ENCODE assay signal across 9 mouse cellular contexts in genomic region chr11:94474544-94474910, GRCm38 (mm10). TPM values are rescaled to one million over a fixed set of nuclear protein-coding genes. Genes with fewer than 3 reads are reported as not detected.
DNase-seq lines count a peak whose midpoint lies in the region; ATAC-seq and TF ChIP-seq lines count a peak whose summit lies in the region.
"Had no signal": no experiment of that assay in that cellular context is flagged by ENCODE, and none has a peak within 500 bp of the region (broad histone marks: within the 10 kb centered on the region; RNA-seq: fewer than 3 reads in every experiment).

No protein-coding gene starts in this region.

- H3K4me1 ChIP-seq in cerebellum, adult 2 months (ENCODE audit: control insufficient read depth, insufficient read depth, low read length), result peaks cover 23% of the 10 kb centered on the region
- H3K4me1 ChIP-seq in megakaryocyte, embryonic 14.5 days, result peaks cover 28% of the 10 kb centered on the region
- peaks cover 26% of the 10 kb centered on the region for H3K4me1 ChIP-seq in limb, embryonic 14.5 days (ENCODE audit: control insufficient read depth, insufficient read depth, low read length)
- H3K4me1 ChIP-seq in stomach, embryonic 14.5 days (ENCODE audit: control insufficient read depth, insufficient read depth, low read length), result peaks cover 16% of the 10 kb centered on the region

- H3K27ac ChIP-seq in cerebellum, adult 2 months (ENCODE audit: insufficient read depth, low read length), result no peak overlapping the region
- H3K27ac ChIP-seq in limb, embryonic 14.5 days (replicated peaks; ENCODE audit: low read depth, low read length), result peak overlapping the region; percentile 96; the same call in 1 of the 2 replicates
- H3K27ac ChIP-seq in stomach, embryonic 14.5 days (ENCODE audit: low read length), result no peak overlapping the region

- WGBS in cerebellum, adult 2 months, result 3% methylated on average over 11 of the region's 11 CpGs
- WGBS in limb, embryonic 14.5 days, result under 1% methylated on average over 11 of the region's 11 CpGs
- WGBS in stomach, embryonic 14.5 days, result under 1% methylated on average over 11 of the region's 11 CpGs

- H3K4me3 ChIP-seq in cerebellum, adult 2 months (replicated peaks; ENCODE audit: insufficient read depth, low read depth, low read length), result peak overlapping the region; percentile 79
- H3K4me3 ChIP-seq in megakaryocyte, embryonic 14.5 days (replicated peaks), result peak overlapping the region; percentile 88
- H3K4me3 ChIP-seq in limb, embryonic 14.5 days (replicated peaks; ENCODE audit: low read length), result peak overlapping the region; percentile 96
- peak overlapping the region; percentile 81 for H3K4me3 ChIP-seq in stomach, embryonic 14.5 days (ENCODE audit: low read depth, low read length)

- H3K27me3 ChIP-seq in cerebellum, adult 2 months (ENCODE audit: control insufficient read depth, insufficient read depth, low read length), result no peaks in the 10 kb centered on the region; the same call in 1 of the 2 replicates
- peaks cover 98% of the 10 kb centered on the region for H3K27me3 ChIP-seq in megakaryocyte, embryonic 14.5 days (replicated peaks)
- no peaks in the 10 kb centered on the region for H3K27me3 ChIP-seq in limb, embryonic 14.5 days (ENCODE audit: control insufficient read depth, insufficient read depth, low read length)
- H3K27me3 ChIP-seq in stomach, embryonic 14.5 days (ENCODE audit: control insufficient read depth, insufficient read depth, low read length), result peaks cover 6% of the 10 kb centered on the region; the same call in 1 of the 2 replicates

- no peaks in the 10 kb centered on the region for H3K36me3 ChIP-seq in megakaryocyte, embryonic 14.5 days (replicated peaks; ENCODE audit: low read length)
- no peaks in the 10 kb centered on the region for H3K36me3 ChIP-seq in limb, embryonic 14.5 days (ENCODE audit: control insufficient read depth, insufficient read depth, low read length)
- H3K36me3 ChIP-seq in stomach, embryonic 14.5 days (ENCODE audit: control insufficient read depth, insufficient read depth, low read length), result no peaks in the 10 kb centered on the region

- H3K9me3 ChIP-seq in megakaryocyte, embryonic 14.5 days, result no peaks in the 10 kb centered on the region
- no peaks in the 10 kb centered on the region for H3K9me3 ChIP-seq in limb, embryonic 14.5 days (ENCODE audit: control insufficient read depth, low read length)
- no peaks in the 10 kb centered on the region for H3K9me3 ChIP-seq in stomach, embryonic 14.5 days (ENCODE audit: control insufficient read depth, low read depth, low read length)

- H3K9ac ChIP-seq in limb, embryonic 14.5 days (ENCODE audit: low read depth, low read length, severe bottlenecking), result peak overlapping the region; percentile 95; the same call in 1 of the 2 replicates
- no peak overlapping the region for H3K9ac ChIP-seq in stomach, embryonic 14.5 days (replicated peaks; ENCODE audit: low read depth, low read length)

- no peak for ATAC-seq in megakaryocyte, adult 5-6 weeks (ENCODE audit: poor library complexity, severe bottlenecking)
- ATAC-seq in limb, embryonic 14.5 days (ENCODE audit: low FRiP score, low read depth), result no peak
- ATAC-seq in stomach, embryonic 14.5 days (ENCODE audit: insufficient number of reproducible peaks, insufficient read depth, low FRiP score, low read depth), result no peak; the same call in 1 of the 2 replicates
- no peak for ATAC-seq in cerebellum, adult (ENCODE audit: insufficient number of reproducible peaks, low FRiP score, low TSS enrichment)

- no peak for TF ChIP-seq POLR2A in cerebellum, adult 2 months (IDR thresholded peaks at IDR 0.05; ENCODE audit: borderline replicate concordance, insufficient read depth, low read length)
- no peak for TF ChIP-seq POLR2A in limb, embryonic 14.5 days (IDR thresholded peaks at IDR 0.05; ENCODE audit: borderline replicate concordance, extremely low read depth, insufficient read depth, insufficient read length)

- DNase-seq in cerebellum, adult 2 months, result no peak
- DNase-seq in cerebellum, adult 9-11 months, result no peak
- no peak for DNase-seq in limb, embryonic 14.5 days (ENCODE audit: low spot score)
- no peak for DNase-seq in spleen, adult 12 weeks (ENCODE audit: low spot score)

- peak overlapping the region; percentile 64 for H3K4me2 ChIP-seq in limb, embryonic 14.5 days (replicated peaks; ENCODE audit: low read depth, low read length, severe bottlenecking)
- peak overlapping the region; percentile 82 for H3K4me2 ChIP-seq in stomach, embryonic 14.5 days (replicated peaks; ENCODE audit: low read depth, low read length)

- TF ChIP-seq CTCF in cerebellum, adult 2 months (IDR thresholded peaks at IDR 0.05; ENCODE audit: borderline replicate concordance, insufficient read depth, low read depth, low read length), result no peak

RNA-seq across cellular contexts. Expression of gene Cacna1g, which starts 0.5 kb away (rescaled TPM):
- 199 and 248 TPM in 2 replicates for polyA plus RNA-seq in cerebellum, adult 2 months (2012; rRNA removed)
- not detected in 2 replicates for polyA plus RNA-seq in megakaryocyte, embryonic 14.5 days (2012; ENCODE audit: insufficient read depth, low replicate concordance)
- total RNA-seq in megakaryocyte, adult 5-6 weeks (2015), result 0.96 and 0.98 TPM in 2 replicates
- 0.16 TPM in 1 of 2 replicates, not detected in the other for total RNA-seq in megakaryocyte, adult 5-6 weeks (2017)
- polyA plus RNA-seq in limb, embryonic 14.5 days (2012; rRNA removed), result 449 and 693 TPM in 2 replicates
- 49.0 and 59.3 TPM in 2 replicates for polyA plus RNA-seq in limb, embryonic 14.5 days (2014; fragmentation: Nextera tagmentation; extraction: Ambion mirVana)
- 13.5 and 17.6 TPM in 2 replicates for polyA plus RNA-seq in stomach, embryonic 14.5 days (2014; fragmentation: Nextera tagmentation; extraction: Ambion mirVana)

RNA-seq across cellular contexts. Expression of gene Spata20, which starts 11.5 kb away (rescaled TPM):
- 1.5 and 1.9 TPM in 2 replicates for polyA plus RNA-seq in cerebellum, adult 2 months (2012; rRNA removed)
- polyA plus RNA-seq in megakaryocyte, embryonic 14.5 days (2012; ENCODE audit: insufficient read depth, low replicate concordance), result not detected in 2 replicates
- not detected in 2 replicates for total RNA-seq in megakaryocyte, adult 5-6 weeks (2015)
- total RNA-seq in megakaryocyte, adult 5-6 weeks (2017), result not detected in 2 replicates
- 0.16 and 0.29 TPM in 2 replicates for polyA plus RNA-seq in limb, embryonic 14.5 days (2012; rRNA removed)
- polyA plus RNA-seq in limb, embryonic 14.5 days (2014; fragmentation: Nextera tagmentation; extraction: Ambion mirVana), result 0.14 and 0.33 TPM in 2 replicates
- polyA plus RNA-seq in stomach, embryonic 14.5 days (2014; fragmentation: Nextera tagmentation; extraction: Ambion mirVana), result 0.13 and 0.48 TPM in 2 replicates
- total RNA-seq: adrenal gland, adult 8-10 months had no signal

RNA-seq across cellular contexts. Expression of gene Epn3, which starts 25.2 kb away (rescaled TPM):
- 31.1 and 35.9 TPM in 2 replicates for polyA plus RNA-seq in cerebellum, adult 2 months (2012; rRNA removed)
- polyA plus RNA-seq in megakaryocyte, embryonic 14.5 days (2012; ENCODE audit: insufficient read depth, low replicate concordance), result not detected in 2 replicates
- not detected in 2 replicates for total RNA-seq in megakaryocyte, adult 5-6 weeks (2015)
- total RNA-seq in megakaryocyte, adult 5-6 weeks (2017), result not detected in 2 replicates
- polyA plus RNA-seq in limb, embryonic 14.5 days (2012; rRNA removed), result 3.0 and 3.6 TPM in 2 replicates
- 3.5 and 4.3 TPM in 2 replicates for polyA plus RNA-seq in limb, embryonic 14.5 days (2014; fragmentation: Nextera tagmentation; extraction: Ambion mirVana)
- polyA plus RNA-seq in stomach, embryonic 14.5 days (2014; fragmentation: Nextera tagmentation; extraction: Ambion mirVana), result 7.5 and 11.1 TPM in 2 replicates

RNA-seq across cellular contexts. Expression of gene Mycbpap, which starts 47.0 kb away (rescaled TPM):
- 3.6 and 4.9 TPM in 2 replicates for polyA plus RNA-seq in cerebellum, adult 2 months (2012; rRNA removed)
- not detected in 2 replicates for polyA plus RNA-seq in megakaryocyte, embryonic 14.5 days (2012; ENCODE audit: insufficient read depth, low replicate concordance)
- total RNA-seq in megakaryocyte, adult 5-6 weeks (2015), result 0.23 TPM in 1 of 2 replicates, not detected in the other
- total RNA-seq in megakaryocyte, adult 5-6 weeks (2017), result 0.20 TPM in 1 of 2 replicates, not detected in the other
- polyA plus RNA-seq in limb, embryonic 14.5 days (2012; rRNA removed), result 2.5 and 2.6 TPM in 2 replicates
- polyA plus RNA-seq in limb, embryonic 14.5 days (2014; fragmentation: Nextera tagmentation; extraction: Ambion mirVana), result 1.2 and 1.5 TPM in 2 replicates
- polyA plus RNA-seq in stomach, embryonic 14.5 days (2014; fragmentation: Nextera tagmentation; extraction: Ambion mirVana), result 1.6 and 2.1 TPM in 2 replicates

Comparison
In these comparisons a context has a peak if more than half of its experiments do, and no peak if none do; other contexts are left out.
1. RNA of gene Cacna1g, which starts 0.5 kb away (polyA plus RNA-seq): 49.0 to 693 TPM in limb, embryonic 14.5 days, 199 to 248 TPM in cerebellum, adult 2 months and 13.5 to 17.6 TPM in stomach, embryonic 14.5 days; not detected in megakaryocyte, embryonic 14.5 days; every median in the first group is over 10 times any median in the second.
2. Peak in every context shown above with its lines, with median percentiles within 50 percentile points of each other: H3K4me3 ChIP-seq.